Mouse (Mus musculus) heart, adult 2 months (tissue): ENCODE results near the gene Zfp1.

ENCODE experiments used
- CTCF ChIP-seq: fragments of 200-600 bp; IDR thresholded peaks from 2 replicates; pipeline ENCODE4 v1.8.1; 2022; ENCODE audit warnings: antibody characterized with exemption, mild to moderate bottlenecking, moderate library complexity
- EP300 ChIP-seq: fragments of 200-500 bp; IDR thresholded peaks from 2 replicates; pipeline ENCODE4 v1.6.1; 2011; ENCODE audit warnings: low read depth, low read length, control low read depth; ENCODE audit not compliant: insufficient read depth
- POLR2A ChIP-seq: fragments of 200-500 bp; IDR thresholded peaks from 2 replicates; pipeline ENCODE4 v1.6.1; 2011; ENCODE audit warnings: mild to moderate bottlenecking, low read depth, low read length, control low read depth; ENCODE audit not compliant: insufficient read depth

- TF ChIP-seq CTCF = no peak
- no peak for TF ChIP-seq POLR2A
- no peak for TF ChIP-seq EP300
These were observed 24.9 kb upstream of the Zfp1 start for GRCm38 (mm10) chr8:111618273-111618672.
